Mouse (Mus musculus): Measurements from ENCODE around the gene Fggy. TPM values are rescaled to one million over a fixed set of nuclear protein-coding genes. Genes with fewer than 3 reads are reported as not detected.

The Fggy gene
- polyA plus RNA-seq, 1 experiment from 2014 or later = 10.8 TPM

GRCm38 (mm10) chr4:95736674-95737073, 179.4 kb downstream of the Fggy start:
- Histone ChIP-seq H3K9me3 (ENCODE audit: control insufficient read depth, low read length) (no peaks in the 10 kb centered on the region), H3K27ac (ENCODE audit: low read depth, low read length) (no peak overlapping the region), H3K4me1 (ENCODE audit: control insufficient read depth, insufficient read depth, low read length) (peaks cover 6% of the 10 kb centered on the region), H3K36me3 (ENCODE audit: control insufficient read depth, insufficient read depth, low read length) (no peaks in the 10 kb centered on the region), H3K9ac (ENCODE audit: low read length) (no peak overlapping the region), H3K4me3 (ENCODE audit: low read depth, low read length) (no peak overlapping the region), H3K27me3 (ENCODE audit: control insufficient read depth, insufficient read depth, low read length) (no peaks in the 10 kb centered on the region), H3K4me2 (ENCODE audit: low read depth) (no peak overlapping the region)
- ATAC-seq (ENCODE audit: insufficient read depth, low FRiP score, low TSS enrichment) = no peak
- 74% methylated on average over 2 of the region's 2 CpGs for WGBS
- DNase-seq (ENCODE audit: low spot score) = no peak

- peaks cover 6% of the 10 kb centered on the region for H3K4me1 ChIP-seq (ENCODE audit: control insufficient read depth, insufficient read depth, low read length)
- H3K9ac ChIP-seq (ENCODE audit: low read length) = no peak overlapping the region
- H3K27me3 ChIP-seq (ENCODE audit: control insufficient read depth, insufficient read depth, low read length) = no peaks in the 10 kb centered on the region
- no peak overlapping the region for H3K4me2 ChIP-seq (ENCODE audit: low read depth)
- H3K36me3 ChIP-seq (ENCODE audit: control insufficient read depth, insufficient read depth, low read length) = no peaks in the 10 kb centered on the region
- H3K27ac ChIP-seq (ENCODE audit: low read depth, low read length) = no peak overlapping the region
- no peaks in the 10 kb centered on the region for H3K9me3 ChIP-seq (ENCODE audit: control insufficient read depth, low read length)
- ATAC-seq (ENCODE audit: insufficient read depth, low FRiP score, low TSS enrichment) = no peak
- WGBS = 27% methylated on average over 5 of the region's 5 CpGs
- DNase-seq (ENCODE audit: low spot score) = no peak
- no peak overlapping the region for H3K4me3 ChIP-seq (ENCODE audit: low read depth, low read length)
Observed at GRCm38 (mm10) chr4:95738179-95738578, 180.9 kb downstream of the Fggy start.

- Histone ChIP-seq H3K36me3 (ENCODE audit: control insufficient read depth, insufficient read depth, low read length) (no peaks in the 10 kb centered on the region), H3K4me2 (ENCODE audit: low read depth) (no peak overlapping the region), H3K27ac (ENCODE audit: low read depth, low read length) (no peak overlapping the region), H3K4me3 (ENCODE audit: low read depth, low read length) (no peak overlapping the region), H3K9me3 (ENCODE audit: control insufficient read depth, low read length) (no peaks in the 10 kb centered on the region), H3K4me1 (ENCODE audit: control insufficient read depth, insufficient read depth, low read length) (peaks cover 6% of the 10 kb centered on the region), H3K27me3 (ENCODE audit: control insufficient read depth, insufficient read depth, low read length) (no peaks in the 10 kb centered on the region), H3K9ac (ENCODE audit: low read length) (no peak overlapping the region)
- WGBS = 69% methylated on average over 4 of the region's 4 CpGs
- ATAC-seq (ENCODE audit: insufficient read depth, low FRiP score, low TSS enrichment) (no peak), DNase-seq (ENCODE audit: low spot score) (no peak)
Observed at GRCm38 (mm10) chr4:95738725-95739124, 181.4 kb downstream of the Fggy start.

- no peaks in the 10 kb centered on the region for H3K9me3 ChIP-seq (ENCODE audit: control insufficient read depth, low read length)
- H3K4me1 ChIP-seq (ENCODE audit: control insufficient read depth, insufficient read depth, low read length) = peaks cover 4% of the 10 kb centered on the region; the same call in 1 of the 2 replicates
- H3K4me3 ChIP-seq (ENCODE audit: low read depth, low read length) = no peak overlapping the region
- no peak for ATAC-seq (ENCODE audit: insufficient read depth, low FRiP score, low TSS enrichment)
- no peak overlapping the region for H3K4me2 ChIP-seq (ENCODE audit: low read depth)
- H3K27me3 ChIP-seq (ENCODE audit: control insufficient read depth, insufficient read depth, low read length) = no peaks in the 10 kb centered on the region
- H3K36me3 ChIP-seq (ENCODE audit: control insufficient read depth, insufficient read depth, low read length) = no peaks in the 10 kb centered on the region
- WGBS = 57% methylated on average over 7 of the region's 7 CpGs
- no peak for DNase-seq (ENCODE audit: low spot score)
- H3K9ac ChIP-seq (ENCODE audit: low read length) = no peak overlapping the region
- no peak overlapping the region for H3K27ac ChIP-seq (ENCODE audit: low read depth, low read length)
Observed at GRCm38 (mm10) chr4:95741115-95741734, 183.9 kb downstream of the Fggy start.

GRCm38 (mm10) chr4:95742986-95743385, 185.7 kb downstream of the Fggy start:
- DNase-seq (ENCODE audit: low spot score) = peak; percentile 19
- Histone ChIP-seq H3K4me1 (ENCODE audit: control insufficient read depth, insufficient read depth, low read length) (peaks cover 3% of the 10 kb centered on the region; the same call in 1 of the 2 replicates), H3K9me3 (ENCODE audit: control insufficient read depth, low read length) (no peaks in the 10 kb centered on the region), H3K9ac (ENCODE audit: low read length) (no peak overlapping the region), H3K27ac (ENCODE audit: low read depth, low read length) (no peak overlapping the region), H3K36me3 (ENCODE audit: control insufficient read depth, insufficient read depth, low read length) (no peaks in the 10 kb centered on the region), H3K4me3 (ENCODE audit: low read depth, low read length) (no peak overlapping the region), H3K27me3 (ENCODE audit: control insufficient read depth, insufficient read depth, low read length) (no peaks in the 10 kb centered on the region), H3K4me2 (ENCODE audit: low read depth) (no peak overlapping the region)
- ATAC-seq (ENCODE audit: insufficient read depth, low FRiP score, low TSS enrichment) = no peak
- 48% methylated on average over 4 of the region's 4 CpGs for WGBS

- no peak overlapping the region for H3K27ac ChIP-seq (ENCODE audit: low read depth, low read length)
- 91% methylated on average over 6 of the region's 6 CpGs for WGBS
- H3K36me3 ChIP-seq (ENCODE audit: control insufficient read depth, insufficient read depth, low read length) = no peaks in the 10 kb centered on the region
- no peaks in the 10 kb centered on the region for H3K27me3 ChIP-seq (ENCODE audit: control insufficient read depth, insufficient read depth, low read length)
- no peak overlapping the region for H3K9ac ChIP-seq (ENCODE audit: low read length)
- no peak overlapping the region for H3K4me3 ChIP-seq (ENCODE audit: low read depth, low read length)
- H3K4me1 ChIP-seq (ENCODE audit: control insufficient read depth, insufficient read depth, low read length) = no peaks in the 10 kb centered on the region
- DNase-seq (ENCODE audit: low spot score) = no peak
- H3K4me2 ChIP-seq (ENCODE audit: low read depth) = no peak overlapping the region
- no peaks in the 10 kb centered on the region for H3K9me3 ChIP-seq (ENCODE audit: control insufficient read depth, low read length)
- no peak for ATAC-seq (ENCODE audit: insufficient read depth, low FRiP score, low TSS enrichment)
Observed at GRCm38 (mm10) chr4:95746954-95747353, 189.6 kb downstream of the Fggy start.

- no peak for DNase-seq (ENCODE audit: low spot score)
- ATAC-seq (ENCODE audit: insufficient read depth, low FRiP score, low TSS enrichment) = no peak
- 85% methylated on average over 12 of the region's 12 CpGs for WGBS
- H3K27ac ChIP-seq (ENCODE audit: low read depth, low read length) = no peak overlapping the region
- H3K36me3 ChIP-seq (ENCODE audit: control insufficient read depth, insufficient read depth, low read length) = no peaks in the 10 kb centered on the region
- no peak overlapping the region for H3K4me2 ChIP-seq (ENCODE audit: low read depth)
- H3K9me3 ChIP-seq (ENCODE audit: control insufficient read depth, low read length) = no peaks in the 10 kb centered on the region
- H3K27me3 ChIP-seq (ENCODE audit: control insufficient read depth, insufficient read depth, low read length) = no peaks in the 10 kb centered on the region
- H3K4me1 ChIP-seq (ENCODE audit: control insufficient read depth, insufficient read depth, low read length) = no peaks in the 10 kb centered on the region
- no peak overlapping the region for H3K9ac ChIP-seq (ENCODE audit: low read length)
- no peak overlapping the region for H3K4me3 ChIP-seq (ENCODE audit: low read depth, low read length)
Observed at GRCm38 (mm10) chr4:95747415-95748202, 190.3 kb downstream of the Fggy start.

- WGBS = 89% methylated on average over 5 of the region's 5 CpGs
- no peak for DNase-seq (ENCODE audit: low spot score)
- no peak overlapping the region for H3K4me3 ChIP-seq (ENCODE audit: low read depth, low read length)
- ATAC-seq (ENCODE audit: insufficient read depth, low FRiP score, low TSS enrichment) = no peak
- H3K36me3 ChIP-seq (ENCODE audit: control insufficient read depth, insufficient read depth, low read length) = no peaks in the 10 kb centered on the region
- H3K9me3 ChIP-seq (ENCODE audit: control insufficient read depth, low read length) = no peaks in the 10 kb centered on the region
- H3K4me1 ChIP-seq (ENCODE audit: control insufficient read depth, insufficient read depth, low read length) = no peaks in the 10 kb centered on the region
- H3K4me2 ChIP-seq (ENCODE audit: low read depth) = no peak overlapping the region
- H3K9ac ChIP-seq (ENCODE audit: low read length) = no peak overlapping the region
- H3K27me3 ChIP-seq (ENCODE audit: control insufficient read depth, insufficient read depth, low read length) = no peaks in the 10 kb centered on the region
- no peak overlapping the region for H3K27ac ChIP-seq (ENCODE audit: low read depth, low read length)
Observed at GRCm38 (mm10) chr4:95750186-95750585, 192.9 kb downstream of the Fggy start.

Measured in neural tube, embryonic 11.5 days (tissue).